Mouse (Mus musculus): Measurements from ENCODE around the gene Ice2. TPM values are rescaled to one million over a fixed set of nuclear protein-coding genes. Genes with fewer than 3 reads are reported as not detected.

Gene Ice2
- polyA plus RNA-seq, 1 experiment from 2014 or later = 13.6 TPM

DNA sequence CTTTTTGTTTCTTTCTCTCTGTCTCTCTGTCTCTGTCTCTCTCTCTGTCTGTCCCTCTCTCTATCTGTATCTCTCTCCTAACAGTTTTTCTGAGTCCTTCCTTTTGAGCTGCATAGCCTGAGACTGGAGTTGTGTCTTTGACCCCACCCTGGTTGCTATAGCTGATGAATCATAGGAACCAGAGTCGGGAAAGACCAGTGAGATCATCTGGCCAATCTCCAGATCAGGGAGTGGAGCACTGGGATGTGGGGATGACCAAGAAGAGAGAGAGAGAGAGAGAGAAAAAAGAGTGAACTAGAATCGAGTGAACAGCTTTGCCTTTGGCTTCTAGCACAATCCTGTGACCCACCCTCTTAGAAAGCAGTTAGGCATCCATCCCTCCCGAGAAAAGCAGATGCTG lies 45.5 kb downstream of the Ice2 start:
- no peaks in the 10 kb centered on the region for H3K36me3 ChIP-seq (ENCODE audit: insufficient read depth, low read length)
- 37% methylated on average over 3 of the region's 3 CpGs for WGBS
- no peak overlapping the region for H3K4me3 ChIP-seq (replicated peaks; ENCODE audit: low read depth, low read length)
- no peaks in the 10 kb centered on the region for H3K9me3 ChIP-seq (replicated peaks; ENCODE audit: low read length)
- H3K27ac ChIP-seq = no peak overlapping the region
- no peak overlapping the region for H3K9ac ChIP-seq (ENCODE audit: low read depth, low read length)
- no peak overlapping the region for H3K4me2 ChIP-seq (ENCODE audit: low read length)
- no peak for TF ChIP-seq CTCF (IDR thresholded peaks at IDR 0.05; ENCODE audit: low read depth)
- H3K27me3 ChIP-seq (ENCODE audit: insufficient read depth, low read length) = no peaks in the 10 kb centered on the region
- peak; percentile 26 for DNase-seq (ENCODE audit: low spot score)
- 0 out of 2 replicates have a peak, but pooled peaks cover 5% of the 10 kb centered on the region for H3K4me1 ChIP-seq (replicated peaks; ENCODE audit: insufficient read depth, low read length)
- no peak for ATAC-seq (replicated peaks; ENCODE audit: low FRiP score, low read depth)

DNA sequence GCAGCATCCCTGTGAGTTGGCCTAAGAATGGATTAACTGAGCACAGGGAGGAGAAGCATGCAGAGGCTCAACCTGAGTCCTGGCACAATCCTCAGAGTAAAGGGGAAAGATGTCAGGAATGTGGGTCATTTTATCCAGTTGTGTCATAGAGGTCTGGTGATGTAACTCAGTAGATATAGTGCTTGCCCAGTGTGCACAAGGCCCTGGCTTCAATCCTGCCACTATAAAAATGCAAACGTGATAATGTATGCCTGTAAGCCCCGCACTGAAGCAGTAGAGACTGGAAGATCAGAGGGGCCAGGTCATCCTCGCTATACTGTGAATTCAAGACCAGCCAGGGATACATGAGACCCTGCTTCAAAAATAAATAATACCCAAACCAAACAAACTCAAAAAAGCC lies 51.1 kb downstream of the Ice2 start:
- H3K9me3 ChIP-seq (replicated peaks; ENCODE audit: low read length) = no peaks in the 10 kb centered on the region
- no peaks in the 10 kb centered on the region for H3K36me3 ChIP-seq (ENCODE audit: insufficient read depth, low read length)
- no peak for TF ChIP-seq CTCF (IDR thresholded peaks at IDR 0.05; ENCODE audit: low read depth)
- no peaks in the 10 kb centered on the region for H3K27me3 ChIP-seq (ENCODE audit: insufficient read depth, low read length)
- no peak overlapping the region for H3K27ac ChIP-seq
- H3K4me3 ChIP-seq (replicated peaks; ENCODE audit: low read depth, low read length) = no peak overlapping the region
- ATAC-seq (replicated peaks; ENCODE audit: low FRiP score, low read depth) (no peak), DNase-seq (ENCODE audit: low spot score) (no peak)
- no peak overlapping the region for H3K9ac ChIP-seq (ENCODE audit: low read depth, low read length)
- WGBS = 47% methylated on average over 3 of the region's 3 CpGs
- 0 out of 2 replicates have a peak, but pooled peaks cover 5% of the 10 kb centered on the region for H3K4me1 ChIP-seq (replicated peaks; ENCODE audit: insufficient read depth, low read length)
- H3K4me2 ChIP-seq (ENCODE audit: low read length) = no peak overlapping the region

DNA sequence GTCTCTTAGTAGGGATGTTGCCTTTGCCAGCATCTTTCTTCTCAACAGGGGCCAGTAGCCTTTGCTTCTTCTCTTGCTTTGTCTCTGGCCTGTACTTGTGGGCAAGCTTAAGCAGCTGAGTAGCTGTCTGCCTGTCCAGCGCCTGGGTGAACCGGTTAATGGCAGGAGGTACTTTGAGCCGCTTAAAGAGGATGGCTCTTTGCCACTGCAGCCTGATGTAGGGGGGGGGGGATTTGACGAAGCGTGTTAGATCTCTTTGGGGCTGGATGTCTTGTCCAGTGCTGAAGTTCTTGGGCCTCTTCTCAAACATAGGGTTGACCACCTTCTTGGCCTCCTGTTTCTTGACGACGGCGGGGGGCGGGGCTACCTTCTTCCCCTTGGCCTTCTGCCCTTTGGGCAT lies 52.9 kb downstream of the Ice2 start:
- ATAC-seq (replicated peaks; ENCODE audit: low FRiP score, low read depth) (no peak), DNase-seq (ENCODE audit: low spot score) (no peak)
- Histone ChIP-seq H3K4me2 (ENCODE audit: low read length) (no peak overlapping the region), H3K27me3 (ENCODE audit: insufficient read depth, low read length) (no peaks in the 10 kb centered on the region), H3K4me3 (replicated peaks; ENCODE audit: low read depth, low read length) (no peak overlapping the region), H3K9me3 (replicated peaks; ENCODE audit: low read length) (no peaks in the 10 kb centered on the region), H3K27ac (no peak overlapping the region), H3K4me1 (replicated peaks; ENCODE audit: insufficient read depth, low read length) (peaks cover 8% of the 10 kb centered on the region), H3K9ac (ENCODE audit: low read depth, low read length) (no peak overlapping the region), H3K36me3 (ENCODE audit: insufficient read depth, low read length) (no peaks in the 10 kb centered on the region)
- 83% methylated on average over 9 of the region's 9 CpGs for WGBS
- no peak for TF ChIP-seq CTCF (IDR thresholded peaks at IDR 0.05; ENCODE audit: low read depth)

DNA sequence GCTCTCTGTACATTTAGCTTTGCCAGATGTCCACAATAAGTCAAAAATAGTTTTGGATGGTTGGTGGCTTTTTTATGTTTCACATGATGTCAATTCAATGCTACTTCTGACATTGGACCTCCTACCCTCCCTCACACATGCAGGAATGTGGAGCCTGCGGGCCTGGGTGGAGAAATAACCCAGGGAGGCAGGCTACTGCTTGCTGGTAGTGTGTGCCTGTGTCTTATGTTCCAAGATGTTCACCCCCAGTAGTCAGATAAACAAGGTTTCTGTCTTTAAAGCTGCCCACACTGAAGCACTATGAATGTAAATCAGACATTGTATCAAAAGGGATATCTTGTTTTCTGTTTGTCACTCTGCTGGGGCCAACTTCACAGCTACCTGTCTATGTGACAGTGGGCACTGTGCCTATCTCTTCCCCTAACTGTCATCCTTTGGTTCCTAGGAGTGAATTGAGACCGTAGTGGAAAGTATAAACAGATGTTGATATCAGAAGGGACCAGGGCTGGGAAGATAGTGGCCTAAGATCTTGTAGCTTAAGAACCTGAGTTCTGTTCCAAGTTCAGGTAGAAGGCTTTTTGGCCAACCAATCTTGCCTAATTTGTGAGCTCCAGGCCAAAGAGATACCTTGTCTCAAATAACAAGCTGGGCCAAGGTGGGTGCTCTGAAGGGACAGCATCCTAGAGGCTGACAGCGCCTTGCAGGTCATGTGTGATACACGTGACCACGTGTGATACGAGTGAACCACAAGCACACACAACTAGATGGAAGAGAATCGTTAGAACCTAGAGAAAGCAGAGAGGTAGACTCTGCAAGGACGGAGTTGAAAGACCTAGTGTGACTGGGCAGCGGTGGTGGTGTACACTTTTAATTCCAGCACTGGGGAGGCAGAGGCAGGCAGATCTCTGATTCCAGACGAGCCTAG lies 54.4 kb downstream of the Ice2 start:
- no peak overlapping the region for H3K4me2 ChIP-seq (ENCODE audit: low read length)
- WGBS = 93% methylated on average over 10 of the region's 10 CpGs
- ATAC-seq (replicated peaks; ENCODE audit: low FRiP score, low read depth) (no peak), DNase-seq (ENCODE audit: low spot score) (no peak)
- H3K36me3 ChIP-seq (ENCODE audit: insufficient read depth, low read length) = no peaks in the 10 kb centered on the region
- no peaks in the 10 kb centered on the region for H3K27me3 ChIP-seq (ENCODE audit: insufficient read depth, low read length)
- H3K9ac ChIP-seq (ENCODE audit: low read depth, low read length) = no peak overlapping the region
- no peak for TF ChIP-seq CTCF (IDR thresholded peaks at IDR 0.05; ENCODE audit: low read depth)
- no peaks in the 10 kb centered on the region for H3K9me3 ChIP-seq (replicated peaks; ENCODE audit: low read length)
- H3K4me1 ChIP-seq (replicated peaks; ENCODE audit: insufficient read depth, low read length) = peaks cover 21% of the 10 kb centered on the region
- peak overlapping the region; percentile 92 for H3K27ac ChIP-seq
- no peak overlapping the region for H3K4me3 ChIP-seq (replicated peaks; ENCODE audit: low read depth, low read length)

DNA sequence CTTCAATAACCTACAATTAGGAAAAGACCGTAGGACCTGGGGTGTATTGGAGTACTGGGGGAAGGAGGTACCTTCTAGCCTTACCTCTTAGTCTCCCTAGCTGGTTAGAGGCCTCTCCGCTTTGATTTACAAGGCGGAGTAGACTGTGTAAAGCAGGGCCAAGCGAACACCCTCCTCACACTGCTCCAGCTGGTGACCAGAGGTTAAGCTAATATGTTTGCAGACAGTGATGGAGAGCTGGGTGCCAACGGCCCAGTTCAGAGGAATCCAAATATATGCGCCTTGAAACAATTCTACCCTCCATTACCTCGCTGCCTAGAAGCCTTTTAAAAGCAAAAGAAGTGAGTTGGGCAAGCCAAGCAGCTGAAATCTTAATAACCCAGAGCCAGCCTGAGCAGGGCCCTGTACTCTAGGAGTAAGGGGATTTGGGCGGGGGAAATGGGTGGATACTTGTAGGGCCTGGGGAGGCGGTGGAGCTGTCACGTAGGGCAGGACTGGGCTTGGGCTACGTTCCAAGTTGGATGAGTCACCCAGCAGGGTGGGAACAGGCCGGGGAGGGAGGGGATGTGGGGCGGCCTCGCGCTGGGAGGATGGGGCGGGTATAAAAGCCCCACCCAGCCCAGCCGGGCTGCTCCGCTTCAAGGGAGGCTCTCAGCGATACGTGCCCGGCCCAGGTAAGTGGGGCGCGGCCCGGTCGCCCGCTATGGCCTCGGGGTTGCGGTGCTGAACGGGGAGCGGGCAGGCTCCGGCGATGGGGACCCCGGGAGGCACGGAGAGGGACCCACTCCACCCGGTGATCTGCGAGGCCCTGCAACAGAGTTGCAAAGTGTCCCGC lies 55.6 kb downstream of the Ice2 start, which contains the start of gene Anxa2:
TSS of gene Anxa2 (plus strand) at position 555 of the 835 bp plus-strand sequence.
- peak; percentile 90 for ATAC-seq (replicated peaks; ENCODE audit: low FRiP score, low read depth)
- TF ChIP-seq CTCF (IDR thresholded peaks at IDR 0.05; ENCODE audit: low read depth) = no peak

More for the DNA sequence above, 55.6 kb downstream of the Ice2 start, which contains the start of gene Anxa2:
- Histone ChIP-seq H3K27ac (peak within 1 kb of the TSS; percentile 92), H3K36me3 (ENCODE audit: insufficient read depth, low read length) (no peaks in the 10 kb centered on the region), H3K9ac (ENCODE audit: low read depth, low read length) (peak within 1 kb of the TSS; percentile 72), H3K27me3 (ENCODE audit: insufficient read depth, low read length) (no peaks in the 10 kb centered on the region), H3K4me1 (replicated peaks; ENCODE audit: insufficient read depth, low read length) (peaks cover 32% of the 10 kb centered on the region), H3K4me2 (ENCODE audit: low read length) (peak within 1 kb of the TSS; percentile 61), H3K4me3 (replicated peaks; ENCODE audit: low read depth, low read length) (peak within 1 kb of the TSS; percentile 54), H3K9me3 (replicated peaks; ENCODE audit: low read length) (no peaks in the 10 kb centered on the region)
- DNase-seq (ENCODE audit: low spot score) = peak; percentile 93
- 4% methylated on average over 33 of the region's 37 CpGs for WGBS
